Mouse (Mus musculus) frontal cortex, postnatal 36 days (tissue): ENCODE measurements at regions not wholly inside any gene's neighbourhood (a gene's known extent, or its start where the extent isn't known, plus 50 kb on each side); places are given as distances from the start of the nearest gene placed in this dataset.

Experiments used
- DNase-seq, 2 experiments: peaks; one replicate each; pipeline ENCODE4 v3.0.0; 2022; ENCODE audit warnings: low spot score in 2 of 2

GRCm38 (mm10) chrX:11158416-11158815 is 140.6 kb upstream of the H2al1a start:
- DNase-seq: peak in 1 of 2 experiments; percentile 17

DNA sequence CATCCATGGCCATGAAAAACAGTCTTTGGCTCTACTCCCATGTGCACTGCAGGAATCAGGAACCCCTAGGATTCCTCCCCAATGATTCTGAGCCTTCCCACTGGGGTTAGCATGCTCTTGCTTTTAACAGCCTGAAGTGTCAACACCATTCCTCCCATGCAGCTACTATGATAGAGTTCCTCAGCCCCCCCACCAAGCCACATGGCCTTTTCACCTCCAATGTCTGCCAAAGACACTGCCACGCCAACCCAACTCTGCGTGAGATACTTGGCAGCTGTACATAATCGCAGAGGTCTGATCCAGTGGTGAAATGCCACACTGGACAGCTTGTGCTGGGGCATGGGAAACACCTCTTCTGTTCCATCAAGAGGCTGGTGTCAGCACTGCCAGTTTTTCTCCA is 128.6 kb upstream of the H2al1a start:
- DNase-seq: no peak

GRCm38 (mm10) chrX:11180194-11180816 is 118.8 kb upstream of the H2al1a start:
- DNase-seq: no peak

- DNase-seq: no peak
Observed at GRCm38 (mm10) chrX:11181855-11182254, 117.2 kb upstream of the H2al1a start.

- no peak for DNase-seq
Observed at GRCm38 (mm10) chrX:11190851-11191250, 108.2 kb upstream of the H2al1a start.

GRCm38 (mm10) chrX:11204135-11204534 is 94.9 kb upstream of the H2al1a start:
- no peak for DNase-seq

DNA sequence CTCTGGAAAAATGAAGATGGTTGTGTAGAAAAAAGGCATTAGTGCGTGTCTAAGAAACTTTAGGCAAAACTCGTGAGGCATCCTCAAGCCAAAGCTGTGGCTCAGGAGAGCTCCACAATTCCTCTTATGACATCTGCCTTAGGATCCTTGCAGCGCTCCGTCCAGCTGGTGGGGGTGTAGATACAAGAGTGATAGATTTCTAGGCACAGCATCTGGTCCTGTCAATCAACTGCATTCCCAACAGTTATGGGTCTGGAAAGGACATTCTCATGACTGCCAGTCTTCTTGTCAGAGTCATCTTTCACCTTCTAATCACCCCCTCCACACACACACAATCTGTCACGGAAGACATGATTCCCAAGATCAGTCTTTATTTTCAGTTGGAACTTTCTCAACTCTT is 89.2 kb upstream of the H2al1a start:
- DNase-seq: no peak

DNA sequence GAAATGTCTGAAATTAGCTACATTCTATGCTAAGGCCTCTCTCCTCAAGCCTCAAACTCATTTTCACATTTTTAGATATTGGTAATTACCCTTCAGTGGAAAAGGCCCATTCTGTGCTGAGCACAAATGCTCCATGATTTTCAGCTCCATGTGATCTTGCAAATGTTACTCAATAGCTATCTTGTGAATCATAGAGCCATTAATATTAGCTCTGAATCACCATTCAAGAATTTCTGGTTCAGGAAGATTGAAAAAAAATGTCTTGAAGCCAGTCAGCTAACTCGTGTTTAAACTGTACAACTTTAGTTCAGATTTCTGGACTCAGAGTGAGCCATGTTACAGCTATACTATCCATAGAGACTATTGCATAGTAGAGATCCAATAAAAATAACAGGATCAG is 86.2 kb upstream of the H2al1a start:
- DNase-seq: no peak

DNA sequence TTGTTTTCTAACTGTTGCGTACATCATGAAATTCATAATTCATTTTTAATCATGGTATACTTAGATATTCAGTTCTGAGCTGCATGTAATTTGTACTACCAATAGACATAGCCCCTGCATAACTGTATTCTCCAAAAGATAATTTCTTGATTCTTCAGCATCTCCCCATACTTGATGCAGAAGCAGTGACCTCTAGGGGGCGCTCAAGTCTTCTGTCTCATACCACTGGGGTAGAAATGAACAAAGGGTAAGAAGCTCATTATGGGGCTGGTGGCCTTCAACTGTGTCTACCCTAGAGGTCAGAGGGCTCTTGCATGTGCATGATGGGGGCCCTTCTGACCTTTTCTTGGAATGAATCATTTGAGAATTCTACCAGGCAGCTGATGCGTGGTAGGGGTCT is 85.6 kb upstream of the H2al1a start:
- DNase-seq: peak; percentile 26 to 30

- DNase-seq: no peak
Observed at GRCm38 (mm10) chrX:11239066-11239465, 60.0 kb upstream of the H2al1a start.

DNA sequence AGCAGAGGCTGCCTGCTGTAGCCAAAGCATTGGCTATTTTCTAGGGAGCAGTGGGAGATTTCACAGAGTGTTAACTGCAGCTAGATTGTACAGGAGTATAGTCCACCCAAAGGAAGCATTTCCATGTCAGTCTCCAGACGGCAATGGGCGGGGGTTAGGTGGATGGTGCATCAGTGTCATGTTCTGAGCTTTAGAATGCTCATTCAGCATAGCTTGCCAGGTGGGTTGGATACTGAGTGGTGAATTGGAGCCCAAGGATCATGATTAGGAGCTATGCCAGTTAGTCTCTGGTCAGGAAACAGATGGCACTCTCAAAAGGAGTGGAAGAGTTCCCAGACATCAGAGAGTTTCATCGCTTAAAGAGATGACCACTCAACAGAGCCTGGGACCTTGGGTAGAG is 53.5 kb upstream of the H2al1a start:
- DNase-seq: no peak
